Mouse (Mus musculus) cortical plate, adult 2 months (tissue): ENCODE measurements at regions not wholly inside any gene's neighbourhood (a gene's known extent, or its start where the extent isn't known, plus 50 kb on each side); places are given as distances from the start of the nearest gene placed in this dataset.

Source experiments
- CTCF ChIP-seq: fragments of 200-500 bp; IDR thresholded peaks from 2 replicates; pipeline ENCODE4 v1.5.1; 2011; ENCODE audit warnings: mild to moderate bottlenecking, control low read depth, low read length; ENCODE audit not compliant: insufficient read depth; ENCODE audit errors: extremely low read depth
- POLR2A ChIP-seq: fragments of 200-500 bp; IDR thresholded peaks from 2 replicates; pipeline ENCODE4 v1.6.1; 2011; ENCODE audit warnings: mild to moderate bottlenecking, low read length, control low read depth; ENCODE audit not compliant: insufficient read depth; ENCODE audit errors: extremely low read depth

DNA sequence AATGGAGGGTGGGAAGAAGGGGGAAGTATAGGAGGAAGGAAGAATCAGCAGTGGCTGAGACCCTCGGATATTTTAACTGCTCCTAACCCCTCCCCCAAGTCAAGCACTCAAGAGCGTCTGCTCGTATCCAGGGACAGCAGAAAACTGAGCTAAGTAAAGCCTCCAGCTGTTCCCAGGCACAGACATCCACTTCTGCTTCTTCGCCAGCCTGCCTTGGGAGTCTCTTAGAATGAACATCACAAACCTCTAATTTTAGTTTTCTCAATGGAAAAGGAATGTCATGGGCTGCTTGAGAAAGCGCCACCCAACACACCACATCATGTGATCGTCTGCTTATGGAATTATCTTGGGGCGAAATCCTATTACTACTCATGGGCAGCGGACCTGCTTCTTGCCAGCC, 83.3 kb upstream of the Galnt18 start:
- TF ChIP-seq CTCF: no peak
- no peak for TF ChIP-seq POLR2A
